In the genomic region with DNA sequence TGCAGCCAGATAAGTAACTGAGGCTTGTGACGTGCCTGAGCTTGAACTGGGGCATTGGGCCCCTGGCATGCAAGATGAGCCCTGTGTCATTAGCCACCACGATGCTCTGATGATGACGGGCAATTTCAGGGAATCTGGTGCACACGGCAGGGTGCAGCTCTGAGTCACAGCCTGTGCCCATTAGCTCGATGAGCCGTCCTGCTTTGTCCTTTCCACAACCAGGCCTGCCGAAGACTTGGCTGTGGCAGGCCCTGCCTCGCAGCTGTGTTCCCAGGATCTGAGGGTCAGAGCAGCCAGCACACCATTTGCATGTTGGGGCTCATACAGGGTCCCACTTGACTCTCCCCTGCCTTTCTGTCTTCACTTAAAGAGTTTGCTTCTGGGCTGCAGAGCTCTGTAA, we compare ENCODE assay signal across 12 mouse cellular contexts. TPM values are rescaled to one million over a fixed set of nuclear protein-coding genes. Genes with fewer than 3 reads are reported as not detected.
A peak's percentile ranks its signal among the peaks of the same experiment; 100 is the strongest.
DNase-seq lines count a peak whose midpoint lies in the region; ATAC-seq and TF ChIP-seq lines count a peak whose summit lies in the region.
"Had no signal": no experiment of that assay in that cellular context is flagged by ENCODE, and none has a peak within 500 bp of the region (broad histone marks: within the 10 kb centered on the region; RNA-seq: fewer than 3 reads in every experiment).

No protein-coding gene starts in this region.

- H3K36me3 ChIP-seq in C2C12 (ENCODE audit: control insufficient read depth, insufficient read depth), result no peaks in the 10 kb centered on the region
- peaks cover 91% of the 10 kb centered on the region for H3K36me3 ChIP-seq in limb, embryonic 12.5 days

- no peak overlapping the region for H3K4me3 ChIP-seq in C2C12 (ENCODE audit: insufficient read depth, poor library complexity, severe bottlenecking)
- no peak overlapping the region for H3K4me3 ChIP-seq in limb, embryonic 12.5 days (replicated peaks)
- no peak overlapping the region for H3K4me3 ChIP-seq in lung, adult 2 months (replicated peaks; ENCODE audit: extremely low read depth, low read depth, low read length)

- ATAC-seq in limb, embryonic 12.5 days (ENCODE audit: insufficient number of reproducible peaks, insufficient read depth, low FRiP score, low TSS enrichment, low read depth), result no peak

- peak; percentile 11 for DNase-seq in embryo, embryonic 10 days (ENCODE audit: low spot score)
- no peak for DNase-seq in embryo, embryonic 10.5 days (ENCODE audit: low spot score)
- DNase-seq in cerebellum, adult 9-11 months, result peak; percentile 89
- DNase-seq in gastrocnemius, postnatal 10 days, result no peak
- no peak for DNase-seq in urinary bladder, adult 18-20 months (ENCODE audit: low spot score in 2 of 2)
- no peak for DNase-seq in lung, adult 2 months
- DNase-seq: B cell, adult 2 months; heart, postnatal 10 days; liver had no signal

- H3K27me3 ChIP-seq in C2C12 (ENCODE audit: control insufficient read depth, insufficient read depth, insufficient read length), result no peaks in the 10 kb centered on the region
- H3K27me3 ChIP-seq in limb, embryonic 12.5 days, result no peaks in the 10 kb centered on the region

- H3K9ac ChIP-seq in limb, embryonic 12.5 days (replicated peaks), result 0 out of 2 replicates have a peak overlapping the region, but pooled peaks have one; percentile 1

- no peaks in the 10 kb centered on the region for H3K9me3 ChIP-seq in limb, embryonic 12.5 days

- no peak for TF ChIP-seq CTCF in C2C12 (IDR thresholded peaks at IDR 0.05; ENCODE audit: control insufficient read depth, insufficient read depth, insufficient read length)
- TF ChIP-seq CTCF in lung, adult 2 months (IDR thresholded peaks at IDR 0.05; ENCODE audit: insufficient read depth, low read length), result no peak

- no peak overlapping the region for H3ac ChIP-seq in C2C12 (ENCODE audit: control insufficient read depth, insufficient read length, low read depth)

- TF ChIP-seq POLR2A in lung, adult 2 months (IDR thresholded peaks at IDR 0.05; ENCODE audit: borderline replicate concordance, extremely low read depth, low read depth, low read length), result no peak

- H3K4me1 ChIP-seq in limb, embryonic 12.5 days (replicated peaks), result peaks cover 8% of the 10 kb centered on the region; the same call in 1 of the 2 replicates
- peaks cover under 1% of the 10 kb centered on the region; the same call in 1 of the 2 replicates for H3K4me1 ChIP-seq in lung, adult 2 months (ENCODE audit: control insufficient read depth, insufficient read depth, low read length)

- H3K79me2 ChIP-seq in C2C12 (ENCODE audit: control insufficient read depth, insufficient read depth), result no peaks in the 10 kb centered on the region

- no peak overlapping the region for H3K27ac ChIP-seq in limb, embryonic 12.5 days
- H3K27ac ChIP-seq: stomach, postnatal 0 days had no signal

- no peaks in the 10 kb centered on the region for H3K79me3 ChIP-seq in C2C12 (ENCODE audit: low read depth)

- H3K4me2 ChIP-seq in limb, embryonic 12.5 days, result no peak overlapping the region

- WGBS in limb, embryonic 12.5 days, result 60% methylated on average over 8 of the region's 8 CpGs
- 81% methylated on average over 8 of the region's 8 CpGs for WGBS in lung, adult 2 months

TF ChIP-seq in C2C12, 6 proteins besides CTCF, POLR2A, EP300 and RAD21:
- peak; percentile 79 for TF ChIP-seq MAX (IDR thresholded peaks at IDR 0.05)
- no peak for TF ChIP-seq USF1 (IDR thresholded peaks at IDR 0.05; ENCODE audit: low read depth)
- TF ChIP-seq MYOG (IDR thresholded peaks at IDR 0.05; ENCODE audit: control insufficient read depth, extremely low read depth, insufficient read length), result no peak
- peak; percentile 6 for TF ChIP-seq FOSL1 (IDR thresholded peaks at IDR 0.05; ENCODE audit: insufficient read depth, low read length, poor library complexity, severe bottlenecking)
- no peak for TF ChIP-seq CEBPB (IDR thresholded peaks at IDR 0.05; ENCODE audit: low read depth)
- no peak for TF ChIP-seq MYOD1 (IDR thresholded peaks at IDR 0.05; ENCODE audit: control insufficient read depth, insufficient read length, low read depth)

RNA-seq across cellular contexts. Expression of gene Kdm4b, which starts 34.6 kb away (rescaled TPM):
- polyA plus RNA-seq in C2C12 (2012; fragmentation: generic; extraction: Trizol), result 10.1 TPM
- 53.1 and 54.3 TPM in 2 replicates for polyA plus RNA-seq in limb, embryonic 12.5 days (2016; fragmentation: Nextera tagmentation; extraction: Ambion mirVana)
- 10 to 100 TPM; 24.9 to 28.6 TPM for total RNA-seq in gastrocnemius, postnatal 10 days (2021)
- 39.9 and 46.1 TPM in 2 replicates for polyA plus RNA-seq in lung, adult 2 months (2012; rRNA removed)

RNA-seq across cellular contexts. Expression of gene Uhrf1, which starts 57.3 kb away (rescaled TPM):
- 93.0 TPM for polyA plus RNA-seq in C2C12 (2012; fragmentation: generic; extraction: Trizol)
- polyA plus RNA-seq in limb, embryonic 12.5 days (2016; fragmentation: Nextera tagmentation; extraction: Ambion mirVana), result 198 and 199 TPM in 2 replicates
- 10 to 100 TPM; 14.4 to 20.3 TPM for total RNA-seq in gastrocnemius, postnatal 10 days (2021)
- 2.6 and 3.2 TPM in 2 replicates for polyA plus RNA-seq in lung, adult 2 months (2012; rRNA removed)

Comparison
In these comparisons a context has a peak if more than half of its experiments do, and no peak if none do; other contexts are left out.
1. DNase-seq: peak in embryo, embryonic 10 days (single experiment) and cerebellum, adult 9-11 months (single experiment); none in embryo, embryonic 10.5 days (single experiment), gastrocnemius, postnatal 10 days (single experiment), urinary bladder, adult 18-20 months (0 of 2) and lung, adult 2 months (single experiment).
2. RNA of gene Uhrf1, which starts 57.3 kb away (polyA plus RNA-seq): 198 to 199 TPM in limb, embryonic 12.5 days and 93.0 TPM in C2C12 (single experiment); 2.6 to 3.2 TPM in lung, adult 2 months; every median in the first group is over 10 times any median in the second.